Mouse (Mus musculus) spleen, postnatal 14 days (tissue): ENCODE results near the gene Adam33.

ENCODE experiments used
- DNase-seq, 2 experiments: peaks; one replicate each; pipeline ENCODE4 v3.0.0; 2021 to 2022; ENCODE audit warnings: low spot score in 2 of 2

The Adam33 gene

GRCm38 (mm10) chr2:131029065-131029935, 34.3 kb downstream of the Adam33 start:
- DNase-seq, result no peak

- no peak for DNase-seq
Observed at GRCm38 (mm10) chr2:131026941-131027340, 36.7 kb downstream of the Adam33 start.

GRCm38 (mm10) chr2:131025230-131025629, 38.4 kb downstream of the Adam33 start:
- no peak for DNase-seq

- no peak for DNase-seq
Observed at GRCm38 (mm10) chr2:131010566-131010965, 53.0 kb downstream of the Adam33 start.

GRCm38 (mm10) chr2:131009123-131009522, 54.5 kb downstream of the Adam33 start:
- DNase-seq, result no peak
